Mouse (Mus musculus) kidney, adult 2 months (tissue): ENCODE measurements around the gene Ctbp2.

Source experiments
- CTCF ChIP-seq: fragments of 200-500 bp; conservative IDR thresholded peaks from 2 replicates; pipeline ENCODE4 v1.5.1; 2011; ENCODE audit warnings: low read depth, mild to moderate bottlenecking, control low read depth, low read length, moderate library complexity, mixed read lengths; ENCODE audit not compliant: insufficient read depth, insufficient read length
- POLR2A ChIP-seq: fragments of 200-500 bp; IDR thresholded peaks from one replicate; pipeline ENCODE4 v1.6.1; 2011; ENCODE audit warnings: low read depth, low read length, control low read depth

GRCm38 (mm10) chr7:133117815-133118214 is 6.3 kb downstream of the Ctbp2 start:
- TF ChIP-seq CTCF (no peak), POLR2A (no peak)
